Mouse (Mus musculus) forebrain, embryonic 11.5 days (tissue): ENCODE measurements at regions not wholly inside any gene's neighbourhood (a gene's known extent, or its start where the extent isn't known, plus 50 kb on each side); places are given as distances from the start of the nearest gene placed in this dataset.
"Not testable (repeated sequence)": the region's sequence is repeated elsewhere in the genome, so short reads cannot be mapped to it uniquely, and the experiment has no call there.

Experiments used
- ATAC-seq: fragments of 200-750 bp; cut with Nextera tagmentation; replicated peaks from 2 replicates; pipeline ENCODE4 v1.8.0; 2017; ENCODE audit warnings: moderate TSS enrichment; ENCODE audit not compliant: low FRiP score
- DNase-seq: peaks from one replicate; pipeline ENCODE4 v3.0.0-alpha.2; 2017; ENCODE audit warnings: low spot score
- H3K27ac ChIP-seq: fragments of 300-500 bp; sonication (generic); 2 replicates; pipeline ENCODE4 v1.5.1; 2014; ENCODE audit warnings: low read depth, low read length
- H3K27me3 ChIP-seq: fragments of 300-500 bp; sonication (generic); 2 replicates; pipeline ENCODE4 v1.6.1; 2014; ENCODE audit warnings: mild to moderate bottlenecking, low read length, mixed read lengths; ENCODE audit not compliant: control insufficient read depth, insufficient read depth
- H3K36me3 ChIP-seq: fragments of 300-500 bp; sonication (generic); 2 replicates; pipeline ENCODE4 v1.6.1; 2014; ENCODE audit warnings: mild to moderate bottlenecking, low read length, moderate library complexity, mixed read lengths; ENCODE audit not compliant: control insufficient read depth, insufficient read depth
- H3K4me1 ChIP-seq: fragments of 300-500 bp; sonication (generic); replicated peaks from 2 replicates; pipeline ENCODE4 v1.6.1; 2014; ENCODE audit warnings: low read length, mixed read lengths; ENCODE audit not compliant: control insufficient read depth, insufficient read depth
- H3K4me2 ChIP-seq: fragments of 300-500 bp; sonication (generic); 2 replicates; pipeline ENCODE4 v1.6.1; 2014; ENCODE audit warnings: low read depth, mild to moderate bottlenecking, low read length, moderate library complexity, mixed read lengths; ENCODE audit not compliant: severe bottlenecking
- H3K4me3 ChIP-seq: fragments of 300-500 bp; sonication (generic); 2 replicates; pipeline ENCODE4 v1.5.1; 2014; ENCODE audit warnings: low read depth, low read length
- H3K9ac ChIP-seq: fragments of 300-500 bp; sonication (generic); 2 replicates; pipeline ENCODE4 v1.6.1; 2014; ENCODE audit warnings: low read length
- H3K9me3 ChIP-seq: fragments of 300-500 bp; sonication (generic); 2 replicates; pipeline ENCODE4 v1.6.1; 2016; ENCODE audit warnings: low read length, mixed read lengths; ENCODE audit not compliant: control insufficient read depth
- WGBS: fragments of 180-500 bp; shearing (Covaris S2); extraction: QIAGEN DNeasy Blood & Tissue Kit; methylation state at CpG from one replicate; pipeline ENCODE4 v1.1.7; 2014; 5-methylcytosine and 5-hydroxymethylcytosine counted together

DNA sequence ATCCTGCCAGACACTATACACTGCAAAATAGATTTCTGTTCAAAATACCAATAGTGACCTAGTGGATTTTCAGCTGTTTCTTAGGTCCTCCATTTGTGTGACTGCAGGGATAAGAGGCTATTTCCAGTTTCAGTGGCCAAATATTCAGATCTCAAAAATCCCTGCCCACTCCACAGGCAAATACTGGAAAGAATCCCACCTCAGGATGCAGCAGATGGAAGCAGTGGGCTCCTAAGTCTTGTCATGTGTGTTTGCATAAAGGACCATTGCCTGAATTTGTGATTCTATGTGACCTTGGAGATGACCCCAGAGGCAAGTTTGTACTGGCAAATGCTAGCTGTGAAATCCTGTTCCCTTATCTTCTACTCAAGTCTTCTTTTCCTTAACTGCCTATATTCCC is 175.2 kb upstream of the Thrb start:
- ATAC-seq: no peak
- no peaks in the 10 kb centered on the region for H3K9me3 ChIP-seq
- no peaks in the 10 kb centered on the region for H3K4me1 ChIP-seq
- H3K4me2 ChIP-seq: no peak overlapping the region
- H3K27ac ChIP-seq: no peak overlapping the region
- no peaks in the 10 kb centered on the region for H3K27me3 ChIP-seq
- no peak overlapping the region for H3K9ac ChIP-seq
- no peak for DNase-seq
- H3K36me3 ChIP-seq: no peaks in the 10 kb centered on the region
- H3K4me3 ChIP-seq: no peak overlapping the region

DNA sequence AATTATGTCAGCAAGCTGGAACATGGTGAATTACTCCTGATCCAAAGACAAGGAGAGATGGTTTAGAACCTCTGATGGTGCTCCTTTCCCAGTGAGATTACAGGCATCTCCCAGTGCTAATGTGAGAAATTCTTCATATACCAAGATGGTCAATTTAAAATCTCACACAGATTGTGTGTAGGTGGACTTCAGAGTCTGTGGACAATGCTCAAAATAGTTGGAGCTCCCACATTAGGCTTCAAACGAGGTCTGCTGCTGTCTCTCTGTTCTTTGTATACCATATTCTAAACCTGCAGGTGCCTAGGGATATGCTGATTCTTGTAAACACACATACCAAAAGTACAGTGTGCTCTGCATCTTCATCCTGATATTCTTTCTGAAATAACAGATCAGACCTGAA is 146.3 kb upstream of the Thrb start:
- ATAC-seq (no peak), DNase-seq (no peak)
- 56% methylated on average over 1 of the region's 1 CpGs for WGBS
- H3K4me1 ChIP-seq: no peaks in the 10 kb centered on the region
- H3K9ac ChIP-seq: no peak overlapping the region
- H3K27ac ChIP-seq: no peak overlapping the region
- H3K4me3 ChIP-seq: no peak overlapping the region
- no peaks in the 10 kb centered on the region for H3K36me3 ChIP-seq
- no peak overlapping the region for H3K4me2 ChIP-seq
- H3K9me3 ChIP-seq: no peaks in the 10 kb centered on the region
- H3K27me3 ChIP-seq: no peaks in the 10 kb centered on the region

DNA sequence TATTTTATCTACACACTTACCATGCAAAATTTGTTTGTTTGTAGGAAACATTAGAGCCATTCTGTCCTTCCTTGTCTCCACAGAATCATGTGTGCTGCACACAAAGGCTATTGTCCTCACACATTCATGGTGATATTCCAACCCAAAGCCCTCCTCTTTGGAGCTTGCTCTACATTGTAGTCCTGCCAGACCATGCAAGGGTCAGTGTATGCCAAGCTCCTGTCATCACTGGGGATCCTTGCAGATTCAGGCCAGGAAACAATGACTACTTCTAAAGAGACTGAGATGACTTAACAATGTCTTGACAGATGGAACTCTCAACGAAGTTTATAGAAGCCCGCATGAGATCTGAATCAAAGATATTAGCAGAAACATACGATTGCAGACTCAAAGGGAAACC is 137.4 kb upstream of the Thrb start:
- H3K27me3 ChIP-seq: no peaks in the 10 kb centered on the region
- no peak overlapping the region for H3K27ac ChIP-seq
- WGBS: 87% methylated on average over 3 of the region's 3 CpGs
- no peak overlapping the region for H3K4me3 ChIP-seq
- H3K36me3 ChIP-seq: no peaks in the 10 kb centered on the region
- no peak for DNase-seq
- no peaks in the 10 kb centered on the region for H3K9me3 ChIP-seq
- no peak overlapping the region for H3K4me2 ChIP-seq
- H3K4me1 ChIP-seq: no peaks in the 10 kb centered on the region
- ATAC-seq: no peak
- H3K9ac ChIP-seq: no peak overlapping the region

DNA sequence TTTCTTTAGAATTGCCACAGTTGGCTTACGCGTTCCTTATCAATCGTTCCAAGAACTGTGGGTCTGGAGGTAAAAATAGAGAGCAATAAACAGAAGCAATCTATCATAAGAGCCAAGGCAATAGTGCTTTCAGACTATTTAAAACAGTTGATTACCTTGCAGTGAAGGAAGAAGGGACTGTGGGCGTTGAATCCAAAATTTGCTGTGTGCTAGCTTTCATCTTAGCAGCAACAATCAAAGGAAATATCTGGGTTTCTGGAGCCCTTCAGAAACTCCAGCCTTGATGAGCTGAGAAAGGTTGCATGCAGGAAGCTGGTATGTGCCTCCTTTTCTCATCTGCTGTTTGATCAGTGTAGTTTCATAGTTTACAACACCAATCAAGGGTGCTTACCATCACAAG is 136.1 kb upstream of the Thrb start:
- H3K4me1 ChIP-seq: no peaks in the 10 kb centered on the region
- no peaks in the 10 kb centered on the region for H3K9me3 ChIP-seq
- H3K27me3 ChIP-seq: no peaks in the 10 kb centered on the region
- WGBS: 93% methylated on average over 4 of the region's 4 CpGs
- H3K36me3 ChIP-seq: no peaks in the 10 kb centered on the region
- DNase-seq (no peak), ATAC-seq (no peak)
- no peak overlapping the region for H3K27ac ChIP-seq
- H3K9ac ChIP-seq: no peak overlapping the region
- H3K4me2 ChIP-seq: no peak overlapping the region
- H3K4me3 ChIP-seq: no peak overlapping the region

DNA sequence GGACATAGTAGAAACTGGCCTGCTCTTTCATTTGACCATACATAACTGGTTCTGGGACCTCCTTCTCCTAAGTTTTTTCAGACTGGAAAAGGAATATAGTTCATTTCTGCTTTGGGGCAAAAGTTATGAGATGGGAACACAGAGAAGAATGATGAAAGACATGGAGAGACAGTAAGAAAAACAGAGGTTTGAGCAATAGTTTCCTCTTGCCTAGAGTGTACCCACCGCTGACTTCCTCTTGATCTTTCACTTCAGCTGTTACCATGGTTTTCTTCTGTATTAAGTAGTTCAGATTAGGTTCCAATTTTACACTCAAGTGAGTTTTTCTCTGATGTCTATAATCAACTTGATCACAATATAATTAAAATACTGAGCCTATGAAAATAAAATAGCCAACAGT is 120.7 kb upstream of the Thrb start:
- no peaks in the 10 kb centered on the region for H3K36me3 ChIP-seq
- no peak for DNase-seq
- H3K4me3 ChIP-seq: no peak overlapping the region
- ATAC-seq: no peak
- H3K27ac ChIP-seq: no peak overlapping the region
- H3K4me1 ChIP-seq: no peaks in the 10 kb centered on the region
- no peak overlapping the region for H3K4me2 ChIP-seq
- 90% methylated on average over 1 of the region's 1 CpGs for WGBS
- no peaks in the 10 kb centered on the region for H3K9me3 ChIP-seq
- H3K9ac ChIP-seq: no peak overlapping the region
- no peaks in the 10 kb centered on the region for H3K27me3 ChIP-seq

DNA sequence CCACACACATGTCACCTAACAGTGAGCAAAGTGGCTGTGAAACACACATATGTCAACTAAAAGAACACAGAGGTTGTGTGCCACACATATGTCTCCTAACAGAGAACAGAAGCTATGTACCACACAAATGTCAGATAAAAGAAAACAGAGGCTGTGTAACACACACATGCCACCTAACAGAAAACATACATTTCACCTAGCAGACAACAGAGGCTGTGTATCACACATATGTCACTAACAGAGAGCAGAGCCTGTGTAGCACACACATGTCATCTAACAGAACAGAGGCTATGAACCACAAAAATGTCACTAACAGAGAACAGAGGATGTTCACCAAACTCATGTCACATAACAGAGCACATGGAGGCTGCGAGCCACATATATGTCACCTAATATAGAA is 103.6 kb upstream of the Thrb start:
- no peak overlapping the region for H3K4me3 ChIP-seq
- H3K9me3 ChIP-seq: no peaks in the 10 kb centered on the region
- 91% methylated on average over 1 of the region's 1 CpGs for WGBS
- no peak for ATAC-seq
- H3K27me3 ChIP-seq: no peaks in the 10 kb centered on the region
- H3K4me1 ChIP-seq: no peaks in the 10 kb centered on the region
- DNase-seq: no peak
- no peak overlapping the region for H3K27ac ChIP-seq
- H3K36me3 ChIP-seq: no peaks in the 10 kb centered on the region
- no peak overlapping the region for H3K9ac ChIP-seq
- no peak overlapping the region for H3K4me2 ChIP-seq

DNA sequence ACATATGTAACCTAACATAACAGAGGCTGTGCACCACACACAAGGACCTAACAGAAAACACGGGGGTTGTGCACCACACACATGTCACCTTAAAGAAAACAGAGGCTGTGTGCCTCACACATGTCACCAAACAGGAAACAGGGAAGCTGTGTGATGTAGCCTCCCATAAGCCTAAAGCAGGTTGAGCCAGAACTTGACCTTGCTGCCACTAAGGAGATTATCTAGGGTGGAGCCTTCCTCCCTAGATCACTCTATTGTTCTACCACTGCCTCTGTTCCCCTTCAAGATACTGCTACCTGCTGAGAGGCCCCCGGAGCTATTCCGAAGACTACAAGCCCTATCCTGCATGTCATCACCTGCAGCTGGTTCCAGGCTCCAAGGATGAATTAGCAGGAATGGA is 100.1 kb upstream of the Thrb start:
- H3K27ac ChIP-seq, H3K27me3 ChIP-seq, H3K36me3 ChIP-seq, H3K9me3 ChIP-seq, H3K4me1 ChIP-seq, ATAC-seq, H3K4me3 ChIP-seq, H3K4me2 ChIP-seq, DNase-seq, H3K9ac ChIP-seq: not testable (repeated sequence)
- WGBS: 44% methylated on average over 3 of the region's 3 CpGs

DNA sequence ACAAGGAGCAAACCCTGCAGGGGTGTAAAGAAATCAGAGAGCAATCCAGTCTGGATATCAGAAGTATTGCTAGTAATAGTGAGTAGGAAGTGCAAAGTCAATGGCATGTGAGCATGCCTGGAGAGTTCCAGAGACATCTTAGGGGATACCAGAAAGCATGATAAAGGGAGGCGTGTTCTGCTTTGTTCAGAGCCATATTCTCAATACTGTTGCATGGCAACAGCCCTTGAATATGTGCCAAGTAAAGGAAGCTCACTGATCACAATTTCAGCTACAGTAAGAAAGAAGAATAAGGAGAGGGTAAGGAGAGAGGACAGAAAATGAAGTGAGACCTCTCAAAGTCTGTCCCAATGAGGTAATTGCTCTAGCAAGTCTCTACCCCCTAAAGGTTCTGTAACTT is 92.1 kb upstream of the Thrb start:
- H3K27me3 ChIP-seq: no peaks in the 10 kb centered on the region
- H3K4me1 ChIP-seq: no peaks in the 10 kb centered on the region
- no peak overlapping the region for H3K9ac ChIP-seq
- no peak overlapping the region for H3K27ac ChIP-seq
- H3K36me3 ChIP-seq: no peaks in the 10 kb centered on the region
- H3K4me2 ChIP-seq: no peak overlapping the region
- 81% methylated on average over 1 of the region's 1 CpGs for WGBS
- no peak for ATAC-seq
- H3K9me3 ChIP-seq: no peaks in the 10 kb centered on the region
- DNase-seq: no peak
- H3K4me3 ChIP-seq: no peak overlapping the region

DNA sequence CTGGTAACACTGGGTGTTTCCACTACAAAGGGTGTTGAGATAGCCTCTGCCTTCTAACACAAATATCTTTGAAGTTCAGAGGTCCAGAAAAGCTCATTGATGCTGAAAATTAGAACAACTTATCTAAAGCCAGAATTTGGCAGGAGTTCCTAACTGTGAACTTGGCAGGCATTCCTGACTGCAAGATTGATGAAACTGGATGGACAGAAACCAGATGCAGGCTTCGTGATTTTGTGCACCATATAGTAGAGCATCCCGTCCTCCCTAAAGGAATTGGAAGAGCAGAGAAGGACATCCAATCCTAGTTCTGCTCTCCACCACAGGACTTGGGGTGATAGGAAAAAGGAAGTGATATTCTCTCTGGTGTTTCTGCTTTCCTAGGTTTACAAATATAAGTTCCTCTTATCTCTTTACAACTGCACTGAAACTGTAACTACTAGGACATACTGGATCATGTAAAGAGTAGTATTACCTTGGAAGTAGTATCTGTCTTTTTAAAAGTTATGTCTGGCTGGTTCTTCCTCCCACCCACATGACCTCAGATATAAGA is 90.9 kb upstream of the Thrb start:
- no peaks in the 10 kb centered on the region for H3K4me1 ChIP-seq
- DNase-seq: no peak
- no peak for ATAC-seq
- no peak overlapping the region for H3K4me3 ChIP-seq
- 90% methylated on average over 2 of the region's 2 CpGs for WGBS
- H3K27ac ChIP-seq: no peak overlapping the region
- no peaks in the 10 kb centered on the region for H3K36me3 ChIP-seq
- no peaks in the 10 kb centered on the region for H3K27me3 ChIP-seq
- H3K9me3 ChIP-seq: no peaks in the 10 kb centered on the region
- H3K9ac ChIP-seq: no peak overlapping the region
- no peak overlapping the region for H3K4me2 ChIP-seq
